Mouse (Mus musculus) heart, postnatal 0 days (tissue): ENCODE measurements around the gene Gpr137. TPM values are rescaled to one million over a fixed set of nuclear protein-coding genes. Genes with fewer than 3 reads are reported as not detected.

Experiments used
- ATAC-seq: fragments of 200-750 bp; cut with Nextera tagmentation; 2 replicates; pipeline ENCODE4 v1.8.0; 2017; ENCODE audit warnings: low read depth, moderate number of reproducible peaks, moderate library complexity; ENCODE audit not compliant: insufficient read depth
- DNase-seq: peaks from one replicate; pipeline ENCODE4 v3.0.0-alpha.2; 2016; ENCODE audit warnings: low spot score
- H3K27ac ChIP-seq: fragments of 300-500 bp; sonication (generic); 2 replicates; pipeline ENCODE4 v1.5.1; 2014; ENCODE audit warnings: low read depth, mild to moderate bottlenecking
- H3K27me3 ChIP-seq: fragments of 300-500 bp; sonication (generic); 2 replicates; pipeline ENCODE4 v1.6.1; 2014; ENCODE audit warnings: low read length, mixed read lengths; ENCODE audit not compliant: control insufficient read depth, insufficient read depth
- H3K36me3 ChIP-seq: fragments of 300-500 bp; sonication (generic); replicated peaks from 2 replicates; pipeline ENCODE4 v1.6.1; 2014; ENCODE audit warnings: low read length, mixed read lengths; ENCODE audit not compliant: control insufficient read depth, insufficient read depth
- H3K4me1 ChIP-seq: fragments of 300-500 bp; sonication (generic); 2 replicates; pipeline ENCODE4 v1.6.1; 2014; ENCODE audit warnings: antibody characterized with exemption; ENCODE audit not compliant: control insufficient read depth, insufficient read depth
- H3K4me2 ChIP-seq: fragments of 300-500 bp; sonication (generic); 2 replicates; pipeline ENCODE4 v1.6.1; 2014; ENCODE audit warnings: low read depth, mild to moderate bottlenecking, low read length, moderate library complexity
- H3K4me3 ChIP-seq: fragments of 300-500 bp; sonication (generic); 2 replicates; pipeline ENCODE4 v1.5.1; 2014; ENCODE audit warnings: low read depth, low read length
- H3K9ac ChIP-seq: fragments of 300-500 bp; sonication (generic); replicated peaks from 2 replicates; pipeline ENCODE4 v1.6.1; 2014; ENCODE audit warnings: low read depth, low read length, mixed read lengths
- H3K9me3 ChIP-seq: fragments of 300-500 bp; sonication (generic); replicated peaks from 2 replicates; pipeline ENCODE4 v1.6.1; 2016; ENCODE audit warnings: low read length; ENCODE audit not compliant: control insufficient read depth
- CTCF ChIP-seq: IDR thresholded peaks from 2 replicates; pipeline ENCODE4 v1.5.1; 2016; ENCODE audit warnings: antibody characterized with exemption, control low read depth, low read depth
- EP300 ChIP-seq: IDR thresholded peaks from 2 replicates; pipeline ENCODE4 v1.6.1; 2016; ENCODE audit warnings: antibody characterized with exemption, low read depth
- WGBS: fragments of 180-500 bp; shearing (Covaris S2); extraction: QIAGEN DNeasy Blood & Tissue Kit; methylation state at CpG from one replicate; pipeline ENCODE4 v1.1.7; 2014; 5-methylcytosine and 5-hydroxymethylcytosine counted together
- polyA plus RNA-seq: library from polyadenylated mRNA; unstranded; fragments of >200 nt; fragmentation: Nextera tagmentation; extraction: Ambion mirVana; gene quantifications from 2 replicates; pipeline ENCODE4 v1.2.1, GENCODE M21; 2015
- total RNA-seq: library from RNA; depleted of rRNA; stranded (reverse); fragments of >200 nt; gene quantifications from 2 replicates; pipeline ENCODE4 v1.2.3, GENCODE M21; 2014; ENCODE audit warnings: low replicate concordance

Gene Gpr137
- total and polyA plus RNA-seq, 2 experiments from 2014 or later: 16.8 to 46.1 TPM

- WGBS: 1% methylated on average over 31 of the region's 31 CpGs
- Histone ChIP-seq H3K4me2 (peak overlapping the region; percentile 81), H3K27me3 (no peaks in the 10 kb centered on the region), H3K9me3 (no peaks in the 10 kb centered on the region), H3K27ac (peak overlapping the region; percentile 96), H3K4me3 (peak overlapping the region; percentile 71), H3K9ac (peak overlapping the region; percentile 74), H3K4me1 (peaks cover 30% of the 10 kb centered on the region), H3K36me3 (0 out of 2 replicates have a peak, but pooled peaks cover 7% of the 10 kb centered on the region)
- ATAC-seq (peak; percentile 45), DNase-seq (peak; percentile 80)
- TF ChIP-seq CTCF (no peak), EP300 (0 out of 2 replicates have a peak, but pooled peaks have one; percentile 4)
Observed at GRCm38 (mm10) chr19:6951994-6952711, 9.9 kb upstream of the Gpr137 start.

- Histone ChIP-seq H3K27me3 (no peaks in the 10 kb centered on the region), H3K4me1 (peaks cover 30% of the 10 kb centered on the region), H3K9me3 (no peaks in the 10 kb centered on the region), H3K27ac (peak overlapping the region; percentile 96), H3K4me3 (peak overlapping the region; percentile 71), H3K9ac (peak overlapping the region; percentile 74), H3K36me3 (0 out of 2 replicates have a peak, but pooled peaks cover 7% of the 10 kb centered on the region), H3K4me2 (peak overlapping the region; percentile 81)
- peak; percentile 75 for ATAC-seq
- peak; percentile 97 for DNase-seq
- WGBS: under 1% methylated on average over 35 of the region's 35 CpGs
- TF ChIP-seq CTCF (no peak), EP300 (peak; percentile 94)
Observed at GRCm38 (mm10) chr19:6951381-6951968, 9.2 kb upstream of the Gpr137 start.

- ATAC-seq (peak; percentile 14; the same call in 1 of the 2 replicates), DNase-seq (peak; percentile 73)
- no peak for TF ChIP-seq EP300
- no peak for TF ChIP-seq CTCF
- no peaks in the 10 kb centered on the region for H3K27me3 ChIP-seq
- H3K9ac ChIP-seq: peak overlapping the region; percentile 74
- peak overlapping the region; percentile 81 for H3K4me2 ChIP-seq
- H3K4me3 ChIP-seq: peak overlapping the region; percentile 71
- WGBS: under 1% methylated on average over 28 of the region's 28 CpGs
- no peaks in the 10 kb centered on the region for H3K9me3 ChIP-seq
- peaks cover 26% of the 10 kb centered on the region for H3K4me1 ChIP-seq
- peak overlapping the region; percentile 96 for H3K27ac ChIP-seq
- H3K36me3 ChIP-seq: 0 out of 2 replicates have a peak, but pooled peaks cover 11% of the 10 kb centered on the region
Observed at GRCm38 (mm10) chr19:6950613-6951153, 8.4 kb upstream of the Gpr137 start.

- Histone ChIP-seq H3K9me3 (no peaks in the 10 kb centered on the region), H3K4me3 (peak overlapping the region; percentile 71), H3K9ac (peak overlapping the region; percentile 74; the same call in 1 of the 2 replicates), H3K4me2 (peak overlapping the region; percentile 81), H3K27me3 (no peaks in the 10 kb centered on the region), H3K27ac (0 out of 2 replicates have a peak overlapping the region, but pooled peaks have one; percentile 96), H3K36me3 (0 out of 2 replicates have a peak, but pooled peaks cover 7% of the 10 kb centered on the region), H3K4me1 (peaks cover 22% of the 10 kb centered on the region)
- 55% methylated on average over 5 of the region's 5 CpGs for WGBS
- DNase-seq (no peak), ATAC-seq (no peak)
- TF ChIP-seq CTCF (no peak), EP300 (no peak)
Observed at GRCm38 (mm10) chr19:6949951-6950350, 7.7 kb upstream of the Gpr137 start.

GRCm38 (mm10) chr19:6949532-6949931, 7.3 kb upstream of the Gpr137 start:
- no peak overlapping the region for H3K4me3 ChIP-seq
- no peak for TF ChIP-seq EP300
- TF ChIP-seq CTCF: no peak
- no peak for DNase-seq
- no peak overlapping the region for H3K4me2 ChIP-seq
- H3K4me1 ChIP-seq: peaks cover 22% of the 10 kb centered on the region
- 0 out of 2 replicates have a peak, but pooled peaks cover 4% of the 10 kb centered on the region for H3K36me3 ChIP-seq
- H3K9ac ChIP-seq: no peak overlapping the region
- H3K9me3 ChIP-seq: no peaks in the 10 kb centered on the region
- 91% methylated on average over 5 of the region's 5 CpGs for WGBS
- no peak for ATAC-seq
- H3K27me3 ChIP-seq: no peaks in the 10 kb centered on the region
- no peak overlapping the region for H3K27ac ChIP-seq
